Mouse (Mus musculus): ENCODE data around the gene Pithd1. TPM values are rescaled to one million over a fixed set of nuclear protein-coding genes. Genes with fewer than 3 reads are reported as not detected.

The Pithd1 gene
- 71.9 and 94.0 TPM in 2 replicates for polyA plus RNA-seq (2015; fragmentation: Nextera tagmentation; extraction: Ambion mirVana)

DNA sequence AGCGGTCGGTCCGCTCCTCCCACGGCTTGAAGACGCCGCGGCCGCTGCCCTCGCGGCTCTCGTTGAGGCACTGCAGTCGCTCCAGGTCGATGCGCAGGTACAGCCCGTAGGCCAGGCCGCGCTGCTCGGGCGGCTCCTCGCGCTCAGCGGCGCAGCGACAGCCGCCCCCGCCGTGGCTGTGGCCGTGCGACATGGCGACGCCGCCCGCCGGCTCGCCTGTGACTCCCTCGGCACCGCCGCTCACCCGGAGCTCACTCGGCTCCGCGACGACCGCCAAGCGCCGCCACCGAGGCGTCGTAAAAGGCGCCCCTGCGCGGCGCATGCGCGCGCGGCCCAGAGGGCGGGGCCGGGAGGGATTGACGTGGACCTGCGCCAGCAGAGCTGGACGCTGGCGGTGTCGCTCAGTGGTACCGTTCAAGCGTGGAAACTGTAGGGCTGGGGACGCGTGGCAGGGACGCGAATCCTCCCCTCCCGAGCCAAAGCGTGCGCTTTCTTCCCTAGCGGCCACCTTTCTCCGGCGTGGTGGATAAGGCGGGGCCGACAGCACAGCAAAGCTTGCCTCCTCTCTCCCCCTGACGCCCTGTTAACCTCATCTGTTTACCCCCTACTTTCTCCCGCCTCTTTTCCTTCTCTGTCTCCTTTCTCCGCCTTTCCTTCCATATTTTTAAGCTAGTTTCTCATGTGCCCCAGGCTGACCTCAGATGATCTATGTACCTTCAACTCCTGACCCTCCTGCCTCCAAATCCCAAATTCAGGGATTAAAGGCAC is at the start of gene Pithd1:
Pithd1 (minus strand) TSS at position 322 of the 768 bp plus-strand sequence.
- H3K4me3 ChIP-seq (replicated peaks): peak within 1 kb of the TSS; percentile 95
- H3K4me1 ChIP-seq: peaks cover 26% of the 10 kb centered on the region
- 1% methylated on average over 57 of the region's 81 CpGs for WGBS
- peak within 1 kb of the TSS; percentile 89 for H3K9ac ChIP-seq (replicated peaks)
- peak; percentile 94 for ATAC-seq (ENCODE audit: low FRiP score)
- peak within 1 kb of the TSS; percentile 93 for H3K27ac ChIP-seq (replicated peaks)
- H3K27me3 ChIP-seq (replicated peaks): no peaks in the 10 kb centered on the region
- peak within 1 kb of the TSS; percentile 88 for H3K4me2 ChIP-seq
- H3K36me3 ChIP-seq: peaks cover 22% of the 10 kb centered on the region
- no peaks in the 10 kb centered on the region for H3K9me3 ChIP-seq (replicated peaks)

- Histone ChIP-seq H3K4me1 (peaks cover 11% of the 10 kb centered on the region; the same call in 1 of the 2 replicates), H3K9me3 (replicated peaks) (no peaks in the 10 kb centered on the region), H3K27me3 (replicated peaks) (no peaks in the 10 kb centered on the region), H3K9ac (replicated peaks) (no peak overlapping the region), H3K4me3 (replicated peaks) (no peak overlapping the region), H3K4me2 (no peak overlapping the region), H3K36me3 (no peaks in the 10 kb centered on the region; the same call in 1 of the 2 replicates), H3K27ac (replicated peaks) (no peak overlapping the region)
- ATAC-seq (ENCODE audit: low FRiP score): no peak
- 81% methylated on average over 4 of the region's 4 CpGs for WGBS
These were observed 48.0 kb upstream of the Pithd1 start for GRCm38 (mm10) chr4:136035078-136035477.

GRCm38 (mm10) chr4:136033231-136033630 is 46.2 kb upstream of the Pithd1 start:
- Histone ChIP-seq H3K27me3 (replicated peaks) (no peaks in the 10 kb centered on the region), H3K4me2 (no peak overlapping the region), H3K27ac (replicated peaks) (no peak overlapping the region), H3K9me3 (replicated peaks) (no peaks in the 10 kb centered on the region), H3K36me3 (no peaks in the 10 kb centered on the region; the same call in 1 of the 2 replicates), H3K4me1 (peaks cover 11% of the 10 kb centered on the region; the same call in 1 of the 2 replicates), H3K9ac (replicated peaks) (no peak overlapping the region), H3K4me3 (replicated peaks) (no peak overlapping the region)
- 79% methylated on average over 1 of the region's 1 CpGs for WGBS
- ATAC-seq (ENCODE audit: low FRiP score): no peak

DNA sequence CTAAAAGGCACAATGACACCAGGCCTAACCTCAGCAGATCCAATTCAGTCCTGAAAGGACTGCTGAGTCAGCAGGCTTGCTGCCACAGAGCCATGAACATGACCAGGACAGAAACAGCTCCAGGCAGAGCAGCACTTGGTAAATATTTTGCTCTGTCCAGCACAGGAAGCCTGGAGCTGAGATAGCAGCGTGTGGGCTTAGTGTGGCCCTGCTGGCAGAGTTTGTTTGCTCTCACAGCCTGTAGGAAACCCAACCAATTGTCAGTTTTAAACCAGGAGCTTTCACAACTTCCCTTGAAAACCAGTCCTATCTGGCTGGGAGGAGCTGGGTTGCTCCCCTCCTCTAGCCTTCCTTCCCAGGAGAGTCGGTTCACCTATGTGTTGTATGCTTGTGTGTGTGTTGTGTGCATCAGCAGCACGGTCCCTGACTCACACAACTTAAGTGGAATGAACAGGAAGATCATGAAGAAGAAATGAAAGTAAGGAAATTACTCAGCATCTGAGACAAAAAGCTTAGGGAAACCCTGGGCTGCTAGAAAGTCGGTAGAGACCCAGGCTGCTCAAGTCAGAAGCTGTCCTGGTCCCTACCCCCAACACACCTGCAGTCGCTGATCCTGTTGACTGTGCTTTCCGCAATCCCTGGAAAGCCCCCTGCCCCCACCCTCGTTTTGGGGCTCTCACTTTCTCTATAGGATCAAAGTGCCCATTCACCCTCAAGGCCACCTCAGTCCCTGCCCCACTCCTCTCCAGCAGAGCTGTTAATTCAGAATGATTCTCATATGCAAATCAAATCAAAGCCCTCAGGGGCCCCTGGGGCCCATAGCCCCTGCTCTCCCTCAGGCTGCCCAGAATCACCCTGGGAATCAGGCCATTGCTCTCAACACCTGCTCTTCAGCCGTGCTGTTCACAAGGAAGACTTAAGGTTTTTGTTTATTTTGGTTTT is 44.2 kb upstream of the Pithd1 start:
- Histone ChIP-seq H3K9me3 (replicated peaks) (no peaks in the 10 kb centered on the region), H3K27ac (replicated peaks) (peak overlapping the region; percentile 23; the same call in 1 of the 2 replicates), H3K4me1 (peaks cover 11% of the 10 kb centered on the region; the same call in 1 of the 2 replicates), H3K36me3 (0 out of 2 replicates have a peak, but pooled peaks cover 5% of the 10 kb centered on the region), H3K9ac (replicated peaks) (no peak overlapping the region; the same call in 1 of the 2 replicates), H3K4me3 (replicated peaks) (no peak overlapping the region), H3K4me2 (no peak overlapping the region), H3K27me3 (replicated peaks) (no peaks in the 10 kb centered on the region)
- ATAC-seq (ENCODE audit: low FRiP score): no peak
- 7% methylated on average over 8 of the region's 8 CpGs for WGBS

GRCm38 (mm10) chr4:136028689-136029088 is 41.6 kb upstream of the Pithd1 start:
- Histone ChIP-seq H3K36me3 (0 out of 2 replicates have a peak, but pooled peaks cover 5% of the 10 kb centered on the region), H3K4me3 (replicated peaks) (no peak overlapping the region), H3K27ac (replicated peaks) (no peak overlapping the region), H3K9me3 (replicated peaks) (no peaks in the 10 kb centered on the region), H3K27me3 (replicated peaks) (no peaks in the 10 kb centered on the region), H3K4me2 (no peak overlapping the region), H3K9ac (replicated peaks) (no peak overlapping the region), H3K4me1 (peaks cover 11% of the 10 kb centered on the region; the same call in 1 of the 2 replicates)
- ATAC-seq (ENCODE audit: low FRiP score): no peak
- WGBS: 87% methylated on average over 5 of the region's 5 CpGs

DNA sequence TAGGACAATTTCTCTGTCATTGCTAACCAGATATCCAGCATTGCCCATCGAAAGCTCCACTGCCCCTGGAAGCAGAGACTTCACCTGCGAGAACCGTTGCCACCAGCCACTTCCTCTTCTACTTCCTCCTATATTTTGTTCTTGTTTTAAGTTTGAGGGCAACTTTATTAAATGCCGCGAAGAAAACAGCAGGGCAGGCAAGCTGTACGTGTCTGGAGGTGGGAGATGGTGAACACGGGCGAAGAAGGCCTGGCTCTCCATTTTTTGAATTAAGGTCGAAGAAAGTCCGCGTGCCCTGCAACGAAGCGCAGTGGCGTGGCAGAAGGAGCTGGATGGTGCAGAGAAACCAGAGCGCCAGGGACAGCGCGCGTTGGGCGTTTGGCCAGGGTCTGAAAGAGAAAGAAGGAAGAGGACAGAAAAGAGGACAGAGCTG is 41.1 kb upstream of the Pithd1 start:
- no peak for ATAC-seq (ENCODE audit: low FRiP score)
- no peak overlapping the region for H3K4me2 ChIP-seq
- no peak overlapping the region for H3K9ac ChIP-seq (replicated peaks)
- 88% methylated on average over 19 of the region's 19 CpGs for WGBS
- H3K4me3 ChIP-seq (replicated peaks): no peak overlapping the region
- no peaks in the 10 kb centered on the region for H3K9me3 ChIP-seq (replicated peaks)
- H3K36me3 ChIP-seq: 0 out of 2 replicates have a peak, but pooled peaks cover 5% of the 10 kb centered on the region
- H3K4me1 ChIP-seq: peaks cover 11% of the 10 kb centered on the region; the same call in 1 of the 2 replicates
- no peak overlapping the region for H3K27ac ChIP-seq (replicated peaks)
- no peaks in the 10 kb centered on the region for H3K27me3 ChIP-seq (replicated peaks)

DNA sequence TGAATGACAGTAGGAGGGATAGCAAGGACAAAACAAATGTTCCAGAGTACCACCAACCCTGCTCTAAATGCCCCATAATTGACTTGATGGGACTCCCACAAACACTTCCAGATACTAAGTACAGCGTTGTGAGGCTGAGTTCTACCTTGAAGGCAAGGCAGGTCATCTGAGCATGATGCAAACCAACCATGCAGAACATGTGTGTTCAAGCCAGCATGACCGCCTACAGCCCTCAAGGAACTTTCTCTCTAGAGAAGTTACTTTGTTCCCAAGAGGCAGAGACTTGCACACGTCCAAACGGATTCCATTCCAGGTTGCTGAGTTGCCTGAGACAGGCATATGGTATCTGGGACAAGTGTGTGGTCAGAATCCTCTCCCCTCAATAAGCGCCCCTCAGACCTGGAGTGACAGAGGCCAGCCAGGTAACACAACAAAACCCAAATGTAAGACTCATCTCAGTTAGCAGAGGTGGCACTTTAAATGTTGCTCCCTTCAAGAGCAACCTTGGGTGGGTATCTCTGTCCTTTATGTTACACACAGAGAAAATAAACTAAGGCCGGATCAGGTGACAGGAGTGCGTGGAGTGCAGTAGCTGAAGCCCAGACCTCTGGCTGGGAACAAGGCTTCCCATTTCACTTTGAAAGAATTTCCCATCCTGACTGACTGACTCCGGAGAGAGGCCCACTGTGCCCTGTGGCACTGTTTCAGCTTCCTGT is 40.5 kb upstream of the Pithd1 start:
- no peak for ATAC-seq (ENCODE audit: low FRiP score)
- WGBS: 86% methylated on average over 8 of the region's 8 CpGs
- Histone ChIP-seq H3K27me3 (replicated peaks) (no peaks in the 10 kb centered on the region), H3K27ac (replicated peaks) (no peak overlapping the region), H3K4me1 (peaks cover 11% of the 10 kb centered on the region; the same call in 1 of the 2 replicates), H3K36me3 (0 out of 2 replicates have a peak, but pooled peaks cover 5% of the 10 kb centered on the region), H3K4me2 (no peak overlapping the region), H3K4me3 (replicated peaks) (no peak overlapping the region), H3K9me3 (replicated peaks) (no peaks in the 10 kb centered on the region), H3K9ac (replicated peaks) (no peak overlapping the region)

- ATAC-seq (ENCODE audit: low FRiP score): no peak
- H3K27me3 ChIP-seq (replicated peaks): no peaks in the 10 kb centered on the region
- H3K4me2 ChIP-seq: no peak overlapping the region
- 0 out of 2 replicates have a peak, but pooled peaks cover 5% of the 10 kb centered on the region for H3K36me3 ChIP-seq
- H3K9ac ChIP-seq (replicated peaks): no peak overlapping the region
- H3K27ac ChIP-seq (replicated peaks): no peak overlapping the region
- 81% methylated on average over 1 of the region's 1 CpGs for WGBS
- peaks cover 5% of the 10 kb centered on the region for H3K4me1 ChIP-seq
- H3K4me3 ChIP-seq (replicated peaks): no peak overlapping the region
- no peaks in the 10 kb centered on the region for H3K9me3 ChIP-seq (replicated peaks)
These were observed 38.3 kb upstream of the Pithd1 start for GRCm38 (mm10) chr4:136025350-136025749.

- no peak overlapping the region for H3K4me3 ChIP-seq (replicated peaks)
- H3K4me1 ChIP-seq: peaks cover 20% of the 10 kb centered on the region
- 98% methylated on average over 9 of the region's 9 CpGs for WGBS
- 0 out of 2 replicates have a peak, but pooled peaks cover 5% of the 10 kb centered on the region for H3K36me3 ChIP-seq
- no peaks in the 10 kb centered on the region for H3K9me3 ChIP-seq (replicated peaks)
- no peak overlapping the region for H3K9ac ChIP-seq (replicated peaks)
- H3K27ac ChIP-seq (replicated peaks): no peak overlapping the region
- ATAC-seq (ENCODE audit: low FRiP score): no peak
- H3K27me3 ChIP-seq (replicated peaks): no peaks in the 10 kb centered on the region
- no peak overlapping the region for H3K4me2 ChIP-seq
These were observed 35.9 kb upstream of the Pithd1 start for GRCm38 (mm10) chr4:136022924-136023323.

GRCm38 (mm10) chr4:136021549-136022047 is 34.5 kb upstream of the Pithd1 start, which contains the start of gene Eloa:
Gene Eloa (minus strand): TSS chr4:136021763.
- H3K4me2 ChIP-seq: peak within 1 kb of the TSS; percentile 96
- peak within 1 kb of the TSS; percentile 81 for H3K4me3 ChIP-seq (replicated peaks)
- peak within 1 kb of the TSS; percentile 84 for H3K27ac ChIP-seq (replicated peaks)
- H3K27me3 ChIP-seq (replicated peaks): no peaks in the 10 kb centered on the region
- WGBS: under 1% methylated on average over 46 of the region's 48 CpGs
- peak within 1 kb of the TSS; percentile 89 for H3K9ac ChIP-seq (replicated peaks)
- H3K4me1 ChIP-seq: peaks cover 20% of the 10 kb centered on the region
- peak; percentile 98 for ATAC-seq (ENCODE audit: low FRiP score)
- H3K9me3 ChIP-seq (replicated peaks): no peaks in the 10 kb centered on the region
- H3K36me3 ChIP-seq: no peaks in the 10 kb centered on the region

Measured in neural tube, embryonic 15.5 days (tissue).